Mouse (Mus musculus): ENCODE results near the gene Ankub1. TPM values are rescaled to one million over a fixed set of nuclear protein-coding genes. Genes with fewer than 3 reads are reported as not detected.

Gene Ankub1
- polyA plus RNA-seq, 1 experiment from 2014 or later, result not detected

GRCm38 (mm10) chr3:57653646-57654045 is 39.0 kb downstream of the Ankub1 start:
- Histone ChIP-seq H3K36me3 (ENCODE audit: control insufficient read depth, insufficient read depth, low read length) (no peaks in the 10 kb centered on the region), H3K27ac (ENCODE audit: low read depth, low read length) (no peak overlapping the region), H3K27me3 (ENCODE audit: control insufficient read depth, insufficient read depth, low read length) (no peaks in the 10 kb centered on the region), H3K4me1 (ENCODE audit: control insufficient read depth, insufficient read depth, low read length) (no peaks in the 10 kb centered on the region), H3K4me2 (no peak overlapping the region), H3K4me3 (ENCODE audit: low read depth, low read length) (no peak overlapping the region), H3K9ac (ENCODE audit: low read length) (no peak overlapping the region), H3K9me3 (ENCODE audit: control insufficient read depth, low read length) (no peaks in the 10 kb centered on the region)
- ATAC-seq (ENCODE audit: low FRiP score) (no peak), DNase-seq (ENCODE audit: low spot score, missing footprints) (no peak)
- 79% methylated on average over 3 of the region's 3 CpGs for WGBS

- Histone ChIP-seq H3K36me3 (ENCODE audit: control insufficient read depth, insufficient read depth, low read length) (0 out of 2 replicates have a peak, but pooled peaks cover 2% of the 10 kb centered on the region), H3K27me3 (ENCODE audit: control insufficient read depth, insufficient read depth, low read length) (no peaks in the 10 kb centered on the region), H3K9ac (ENCODE audit: low read length) (no peak overlapping the region), H3K4me2 (no peak overlapping the region), H3K4me3 (ENCODE audit: low read depth, low read length) (no peak overlapping the region), H3K4me1 (ENCODE audit: control insufficient read depth, insufficient read depth, low read length) (no peaks in the 10 kb centered on the region), H3K27ac (ENCODE audit: low read depth, low read length) (no peak overlapping the region), H3K9me3 (ENCODE audit: control insufficient read depth, low read length) (no peaks in the 10 kb centered on the region)
- no peak for ATAC-seq (ENCODE audit: low FRiP score)
- no peak for DNase-seq (ENCODE audit: low spot score, missing footprints)
- 85% methylated on average over 3 of the region's 3 CpGs for WGBS
Measured at GRCm38 (mm10) chr3:57652485-57652884, 40.1 kb downstream of the Ankub1 start.

- 75% methylated on average over 3 of the region's 3 CpGs for WGBS
- Histone ChIP-seq H3K9ac (ENCODE audit: low read length) (peak overlapping the region; percentile 74), H3K4me1 (ENCODE audit: control insufficient read depth, insufficient read depth, low read length) (no peaks in the 10 kb centered on the region), H3K4me2 (peak overlapping the region; percentile 58), H3K4me3 (ENCODE audit: low read depth, low read length) (peak overlapping the region; percentile 78), H3K27ac (ENCODE audit: low read depth, low read length) (peak overlapping the region; percentile 74; the same call in 1 of the 2 replicates), H3K36me3 (ENCODE audit: control insufficient read depth, insufficient read depth, low read length) (0 out of 2 replicates have a peak, but pooled peaks cover 2% of the 10 kb centered on the region), H3K27me3 (ENCODE audit: control insufficient read depth, insufficient read depth, low read length) (no peaks in the 10 kb centered on the region), H3K9me3 (ENCODE audit: control insufficient read depth, low read length) (no peaks in the 10 kb centered on the region)
- no peak for DNase-seq (ENCODE audit: low spot score, missing footprints)
- peak; percentile 58 for ATAC-seq (ENCODE audit: low FRiP score)
Measured at GRCm38 (mm10) chr3:57651865-57652259, 40.7 kb downstream of the Ankub1 start.

GRCm38 (mm10) chr3:57651231-57651864 is 41.3 kb downstream of the Ankub1 start, which contains the start of gene Commd2:
Gene Commd2, minus strand, starts transcription at chr3:57651715.
- WGBS, result under 1% methylated on average over 42 of the region's 42 CpGs
- Histone ChIP-seq H3K27ac (ENCODE audit: low read depth, low read length) (peak within 1 kb of the TSS; percentile 74; the same call in 1 of the 2 replicates), H3K9ac (ENCODE audit: low read length) (peak within 1 kb of the TSS; percentile 74), H3K4me1 (ENCODE audit: control insufficient read depth, insufficient read depth, low read length) (no peaks in the 10 kb centered on the region), H3K27me3 (ENCODE audit: control insufficient read depth, insufficient read depth, low read length) (no peaks in the 10 kb centered on the region), H3K4me2 (peak within 1 kb of the TSS; percentile 58), H3K9me3 (ENCODE audit: control insufficient read depth, low read length) (no peaks in the 10 kb centered on the region), H3K36me3 (ENCODE audit: control insufficient read depth, insufficient read depth, low read length) (peaks cover 4% of the 10 kb centered on the region; the same call in 1 of the 2 replicates), H3K4me3 (ENCODE audit: low read depth, low read length) (peak within 1 kb of the TSS; percentile 78)
- peak; percentile 98 for ATAC-seq (ENCODE audit: low FRiP score)
- peak; percentile 99 for DNase-seq (ENCODE audit: low spot score, missing footprints)

GRCm38 (mm10) chr3:57643191-57643590 is 49.4 kb downstream of the Ankub1 start:
- no peak for DNase-seq (ENCODE audit: low spot score, missing footprints)

DNA sequence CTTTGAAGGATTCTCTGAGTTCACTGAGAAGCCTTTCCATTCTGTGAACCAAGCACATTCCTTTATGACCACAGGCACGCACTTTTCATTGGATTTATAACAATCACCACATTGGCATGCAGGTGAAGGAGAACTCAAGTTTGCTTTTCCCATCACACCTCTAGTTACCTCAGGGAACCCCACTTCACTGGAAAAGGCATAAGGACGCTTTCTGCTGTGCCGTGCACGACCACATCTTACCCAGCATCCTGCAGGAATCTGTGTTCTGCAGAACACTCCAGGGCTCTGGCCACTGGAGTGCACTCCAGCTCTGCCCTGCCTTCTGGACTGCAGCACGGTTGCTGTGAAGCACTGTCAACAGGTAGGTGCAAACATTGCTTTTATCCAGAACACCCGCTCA is 55.0 kb downstream of the Ankub1 start:
- H3K4me3 ChIP-seq (ENCODE audit: low read depth, low read length), result no peak overlapping the region
- ATAC-seq (ENCODE audit: low FRiP score), result no peak
- H3K9ac ChIP-seq (ENCODE audit: low read length), result no peak overlapping the region
- no peaks in the 10 kb centered on the region for H3K27me3 ChIP-seq (ENCODE audit: control insufficient read depth, insufficient read depth, low read length)
- no peaks in the 10 kb centered on the region for H3K36me3 ChIP-seq (ENCODE audit: control insufficient read depth, insufficient read depth, low read length)
- no peak overlapping the region for H3K4me2 ChIP-seq
- H3K4me1 ChIP-seq (ENCODE audit: control insufficient read depth, insufficient read depth, low read length), result no peaks in the 10 kb centered on the region
- 82% methylated on average over 6 of the region's 6 CpGs for WGBS
- H3K27ac ChIP-seq (ENCODE audit: low read depth, low read length), result no peak overlapping the region
- DNase-seq (ENCODE audit: low spot score, missing footprints), result no peak
- H3K9me3 ChIP-seq (ENCODE audit: control insufficient read depth, low read length), result no peaks in the 10 kb centered on the region

More at GRCm38 (mm10) chr3:57643191-57643590, 49.4 kb downstream of the Ankub1 start:
- Histone ChIP-seq H3K27ac (ENCODE audit: low read depth, low read length) (no peak overlapping the region), H3K36me3 (ENCODE audit: control insufficient read depth, insufficient read depth, low read length) (peaks cover 4% of the 10 kb centered on the region; the same call in 1 of the 2 replicates), H3K4me2 (no peak overlapping the region), H3K27me3 (ENCODE audit: control insufficient read depth, insufficient read depth, low read length) (no peaks in the 10 kb centered on the region), H3K4me1 (ENCODE audit: control insufficient read depth, insufficient read depth, low read length) (no peaks in the 10 kb centered on the region), H3K9ac (ENCODE audit: low read length) (no peak overlapping the region), H3K9me3 (ENCODE audit: control insufficient read depth, low read length) (no peaks in the 10 kb centered on the region), H3K4me3 (ENCODE audit: low read depth, low read length) (no peak overlapping the region)
- 87% methylated on average over 6 of the region's 6 CpGs for WGBS
- ATAC-seq (ENCODE audit: low FRiP score), result no peak

- peak; percentile 10 for DNase-seq (ENCODE audit: low spot score, missing footprints)
- H3K36me3 ChIP-seq (ENCODE audit: control insufficient read depth, insufficient read depth, low read length), result no peaks in the 10 kb centered on the region
- H3K4me3 ChIP-seq (ENCODE audit: low read depth, low read length), result no peak overlapping the region
- no peak overlapping the region for H3K27ac ChIP-seq (ENCODE audit: low read depth, low read length)
- H3K4me1 ChIP-seq (ENCODE audit: control insufficient read depth, insufficient read depth, low read length), result no peaks in the 10 kb centered on the region
- no peak overlapping the region for H3K9ac ChIP-seq (ENCODE audit: low read length)
- no peak overlapping the region for H3K4me2 ChIP-seq
- H3K9me3 ChIP-seq (ENCODE audit: control insufficient read depth, low read length), result no peaks in the 10 kb centered on the region
- no peaks in the 10 kb centered on the region for H3K27me3 ChIP-seq (ENCODE audit: control insufficient read depth, insufficient read depth, low read length)
- WGBS, result 83% methylated on average over 3 of the region's 3 CpGs
- ATAC-seq (ENCODE audit: low FRiP score), result no peak
Measured at GRCm38 (mm10) chr3:57634763-57635487, 57.7 kb downstream of the Ankub1 start.

GRCm38 (mm10) chr3:57626954-57627513 is 65.6 kb downstream of the Ankub1 start:
- no peaks in the 10 kb centered on the region for H3K9me3 ChIP-seq (ENCODE audit: control insufficient read depth, low read length)
- H3K4me2 ChIP-seq, result no peak overlapping the region
- no peak overlapping the region for H3K4me3 ChIP-seq (ENCODE audit: low read depth, low read length)
- no peak overlapping the region for H3K9ac ChIP-seq (ENCODE audit: low read length)
- H3K4me1 ChIP-seq (ENCODE audit: control insufficient read depth, insufficient read depth, low read length), result no peaks in the 10 kb centered on the region
- H3K36me3 ChIP-seq (ENCODE audit: control insufficient read depth, insufficient read depth, low read length), result no peaks in the 10 kb centered on the region
- peak; percentile 62 for DNase-seq (ENCODE audit: low spot score, missing footprints)
- no peaks in the 10 kb centered on the region for H3K27me3 ChIP-seq (ENCODE audit: control insufficient read depth, insufficient read depth, low read length)
- no peak overlapping the region for H3K27ac ChIP-seq (ENCODE audit: low read depth, low read length)
- ATAC-seq (ENCODE audit: low FRiP score), result no peak
- WGBS, result 82% methylated on average over 11 of the region's 11 CpGs

All from midbrain, embryonic 11.5 days (tissue).